Mouse (Mus musculus): ENCODE data around the gene 4930432M17Rik. TPM values are rescaled to one million over a fixed set of nuclear protein-coding genes. Genes with fewer than 3 reads are reported as not detected.

The 4930432M17Rik gene
- not detected in 2 replicates for polyA plus RNA-seq (2014; fragmentation: Nextera tagmentation; extraction: Ambion mirVana)

- no peaks in the 10 kb centered on the region for H3K27me3 ChIP-seq (ENCODE audit: control insufficient read depth, insufficient read depth, low read length)
- no peak for DNase-seq (ENCODE audit: low spot score, missing footprints)
- 72% methylated on average over 4 of the region's 4 CpGs for WGBS
- no peak within 1 kb of the TSS for H3K9ac ChIP-seq (ENCODE audit: low read length)
- no peak within 1 kb of the TSS for H3K27ac ChIP-seq (ENCODE audit: low read depth, low read length)
- H3K36me3 ChIP-seq (ENCODE audit: control insufficient read depth, insufficient read depth, low read length) = no peaks in the 10 kb centered on the region
- no peak for ATAC-seq (ENCODE audit: low FRiP score)
- H3K4me3 ChIP-seq (ENCODE audit: low read depth, low read length) = no peak within 1 kb of the TSS
- no peaks in the 10 kb centered on the region for H3K9me3 ChIP-seq (ENCODE audit: control insufficient read depth, low read length)
- H3K4me1 ChIP-seq (ENCODE audit: control insufficient read depth, insufficient read depth, low read length) = no peaks in the 10 kb centered on the region
- no peak within 1 kb of the TSS for H3K4me2 ChIP-seq
Measured at GRCm38 (mm10) chr3:121670462-121670861, at the start of gene 4930432M17Rik. Gene 4930432M17Rik, plus strand, starts transcription at chr3:121670762.

GRCm38 (mm10) chr3:121625662-121626061 lies 44.9 kb upstream of the 4930432M17Rik start:
- 80% methylated on average over 2 of the region's 2 CpGs for WGBS
- Histone ChIP-seq H3K9ac (ENCODE audit: low read length) (no peak overlapping the region), H3K36me3 (ENCODE audit: control insufficient read depth, insufficient read depth, low read length) (no peaks in the 10 kb centered on the region), H3K27ac (ENCODE audit: low read depth, low read length) (no peak overlapping the region), H3K4me1 (ENCODE audit: control insufficient read depth, insufficient read depth, low read length) (no peaks in the 10 kb centered on the region), H3K27me3 (ENCODE audit: control insufficient read depth, insufficient read depth, low read length) (no peaks in the 10 kb centered on the region), H3K4me2 (no peak overlapping the region), H3K9me3 (ENCODE audit: control insufficient read depth, low read length) (no peaks in the 10 kb centered on the region), H3K4me3 (ENCODE audit: low read depth, low read length) (no peak overlapping the region)
- DNase-seq (ENCODE audit: low spot score, missing footprints) = no peak
- no peak for ATAC-seq (ENCODE audit: low FRiP score)

- H3K36me3 ChIP-seq (ENCODE audit: control insufficient read depth, insufficient read depth, low read length) = no peaks in the 10 kb centered on the region
- no peaks in the 10 kb centered on the region for H3K4me1 ChIP-seq (ENCODE audit: control insufficient read depth, insufficient read depth, low read length)
- no peak overlapping the region for H3K4me2 ChIP-seq
- H3K9me3 ChIP-seq (ENCODE audit: control insufficient read depth, low read length) = no peaks in the 10 kb centered on the region
- WGBS = 86% methylated on average over 3 of the region's 3 CpGs
- H3K27me3 ChIP-seq (ENCODE audit: control insufficient read depth, insufficient read depth, low read length) = no peaks in the 10 kb centered on the region
- H3K4me3 ChIP-seq (ENCODE audit: low read depth, low read length) = no peak overlapping the region
- no peak overlapping the region for H3K9ac ChIP-seq (ENCODE audit: low read length)
- ATAC-seq (ENCODE audit: low FRiP score) (no peak), DNase-seq (ENCODE audit: low spot score, missing footprints) (no peak)
- no peak overlapping the region for H3K27ac ChIP-seq (ENCODE audit: low read depth, low read length)
Measured at GRCm38 (mm10) chr3:121626273-121626672, 44.3 kb upstream of the 4930432M17Rik start.

- Histone ChIP-seq H3K9me3 (ENCODE audit: control insufficient read depth, low read length) (no peaks in the 10 kb centered on the region), H3K27ac (ENCODE audit: low read depth, low read length) (no peak overlapping the region), H3K4me3 (ENCODE audit: low read depth, low read length) (no peak overlapping the region), H3K4me2 (no peak overlapping the region), H3K4me1 (ENCODE audit: control insufficient read depth, insufficient read depth, low read length) (no peaks in the 10 kb centered on the region), H3K27me3 (ENCODE audit: control insufficient read depth, insufficient read depth, low read length) (no peaks in the 10 kb centered on the region), H3K36me3 (ENCODE audit: control insufficient read depth, insufficient read depth, low read length) (no peaks in the 10 kb centered on the region), H3K9ac (ENCODE audit: low read length) (no peak overlapping the region)
- 64% methylated on average over 3 of the region's 3 CpGs for WGBS
- DNase-seq (ENCODE audit: low spot score, missing footprints) (no peak), ATAC-seq (ENCODE audit: low FRiP score) (no peak)
Measured at GRCm38 (mm10) chr3:121628245-121628644, 42.3 kb upstream of the 4930432M17Rik start.

GRCm38 (mm10) chr3:121630626-121631025 lies 39.9 kb upstream of the 4930432M17Rik start:
- no peak overlapping the region for H3K9ac ChIP-seq (ENCODE audit: low read length)
- ATAC-seq (ENCODE audit: low FRiP score) (no peak), DNase-seq (ENCODE audit: low spot score, missing footprints) (no peak)
- no peak overlapping the region for H3K27ac ChIP-seq (ENCODE audit: low read depth, low read length)
- H3K36me3 ChIP-seq (ENCODE audit: control insufficient read depth, insufficient read depth, low read length) = no peaks in the 10 kb centered on the region
- H3K4me2 ChIP-seq = no peak overlapping the region
- no peak overlapping the region for H3K4me3 ChIP-seq (ENCODE audit: low read depth, low read length)
- H3K27me3 ChIP-seq (ENCODE audit: control insufficient read depth, insufficient read depth, low read length) = no peaks in the 10 kb centered on the region
- WGBS = 80% methylated on average over 7 of the region's 7 CpGs
- no peaks in the 10 kb centered on the region for H3K4me1 ChIP-seq (ENCODE audit: control insufficient read depth, insufficient read depth, low read length)
- no peaks in the 10 kb centered on the region for H3K9me3 ChIP-seq (ENCODE audit: control insufficient read depth, low read length)

- Histone ChIP-seq H3K36me3 (ENCODE audit: control insufficient read depth, insufficient read depth, low read length) (no peaks in the 10 kb centered on the region), H3K9me3 (ENCODE audit: control insufficient read depth, low read length) (no peaks in the 10 kb centered on the region), H3K4me1 (ENCODE audit: control insufficient read depth, insufficient read depth, low read length) (no peaks in the 10 kb centered on the region), H3K4me3 (ENCODE audit: low read depth, low read length) (no peak overlapping the region), H3K27ac (ENCODE audit: low read depth, low read length) (no peak overlapping the region), H3K9ac (ENCODE audit: low read length) (no peak overlapping the region), H3K4me2 (no peak overlapping the region), H3K27me3 (ENCODE audit: control insufficient read depth, insufficient read depth, low read length) (no peaks in the 10 kb centered on the region)
- ATAC-seq (ENCODE audit: low FRiP score) = no peak
- WGBS = 87% methylated on average over 3 of the region's 3 CpGs
- DNase-seq (ENCODE audit: low spot score, missing footprints) = no peak
Measured at GRCm38 (mm10) chr3:121634963-121635362, 35.6 kb upstream of the 4930432M17Rik start.

GRCm38 (mm10) chr3:121635505-121635904 lies 35.1 kb upstream of the 4930432M17Rik start:
- H3K4me2 ChIP-seq = no peak overlapping the region
- H3K36me3 ChIP-seq (ENCODE audit: control insufficient read depth, insufficient read depth, low read length) = no peaks in the 10 kb centered on the region
- no peak overlapping the region for H3K9ac ChIP-seq (ENCODE audit: low read length)
- H3K27ac ChIP-seq (ENCODE audit: low read depth, low read length) = no peak overlapping the region
- H3K27me3 ChIP-seq (ENCODE audit: control insufficient read depth, insufficient read depth, low read length) = no peaks in the 10 kb centered on the region
- no peaks in the 10 kb centered on the region for H3K9me3 ChIP-seq (ENCODE audit: control insufficient read depth, low read length)
- ATAC-seq (ENCODE audit: low FRiP score) (no peak), DNase-seq (ENCODE audit: low spot score, missing footprints) (no peak)
- no peak overlapping the region for H3K4me3 ChIP-seq (ENCODE audit: low read depth, low read length)
- H3K4me1 ChIP-seq (ENCODE audit: control insufficient read depth, insufficient read depth, low read length) = no peaks in the 10 kb centered on the region
- WGBS = 77% methylated on average over 7 of the region's 7 CpGs

- WGBS = 84% methylated on average over 6 of the region's 6 CpGs
- ATAC-seq (ENCODE audit: low FRiP score) = no peak
- Histone ChIP-seq H3K27me3 (ENCODE audit: control insufficient read depth, insufficient read depth, low read length) (no peaks in the 10 kb centered on the region), H3K9me3 (ENCODE audit: control insufficient read depth, low read length) (no peaks in the 10 kb centered on the region), H3K4me3 (ENCODE audit: low read depth, low read length) (no peak overlapping the region), H3K9ac (ENCODE audit: low read length) (no peak overlapping the region), H3K4me2 (no peak overlapping the region), H3K27ac (ENCODE audit: low read depth, low read length) (no peak overlapping the region), H3K36me3 (ENCODE audit: control insufficient read depth, insufficient read depth, low read length) (no peaks in the 10 kb centered on the region), H3K4me1 (ENCODE audit: control insufficient read depth, insufficient read depth, low read length) (no peaks in the 10 kb centered on the region)
- DNase-seq (ENCODE audit: low spot score, missing footprints) = no peak
Measured at GRCm38 (mm10) chr3:121636315-121636714, 34.2 kb upstream of the 4930432M17Rik start.

GRCm38 (mm10) chr3:121636748-121637147 lies 33.8 kb upstream of the 4930432M17Rik start:
- no peaks in the 10 kb centered on the region for H3K4me1 ChIP-seq (ENCODE audit: control insufficient read depth, insufficient read depth, low read length)
- H3K9me3 ChIP-seq (ENCODE audit: control insufficient read depth, low read length) = no peaks in the 10 kb centered on the region
- no peaks in the 10 kb centered on the region for H3K27me3 ChIP-seq (ENCODE audit: control insufficient read depth, insufficient read depth, low read length)
- WGBS = 88% methylated on average over 7 of the region's 7 CpGs
- no peaks in the 10 kb centered on the region for H3K36me3 ChIP-seq (ENCODE audit: control insufficient read depth, insufficient read depth, low read length)
- H3K4me2 ChIP-seq = no peak overlapping the region
- no peak for ATAC-seq (ENCODE audit: low FRiP score)
- no peak overlapping the region for H3K4me3 ChIP-seq (ENCODE audit: low read depth, low read length)
- H3K9ac ChIP-seq (ENCODE audit: low read length) = no peak overlapping the region
- no peak for DNase-seq (ENCODE audit: low spot score, missing footprints)
- no peak overlapping the region for H3K27ac ChIP-seq (ENCODE audit: low read depth, low read length)

- no peak overlapping the region for H3K9ac ChIP-seq (ENCODE audit: low read length)
- H3K27ac ChIP-seq (ENCODE audit: low read depth, low read length) = no peak overlapping the region
- no peak overlapping the region for H3K4me2 ChIP-seq
- no peak overlapping the region for H3K4me3 ChIP-seq (ENCODE audit: low read depth, low read length)
- H3K27me3 ChIP-seq (ENCODE audit: control insufficient read depth, insufficient read depth, low read length) = no peaks in the 10 kb centered on the region
- H3K4me1 ChIP-seq (ENCODE audit: control insufficient read depth, insufficient read depth, low read length) = no peaks in the 10 kb centered on the region
- whole genome bisulfite sequencing = 85% methylated on average over 5 of the region's 5 CpGs
- H3K9me3 ChIP-seq (ENCODE audit: control insufficient read depth, low read length) = no peaks in the 10 kb centered on the region
- DNase-seq (ENCODE audit: low spot score, missing footprints) (no peak), ATAC-seq (ENCODE audit: low FRiP score) (no peak)
- H3K36me3 ChIP-seq (ENCODE audit: control insufficient read depth, insufficient read depth, low read length) = no peaks in the 10 kb centered on the region
Measured at GRCm38 (mm10) chr3:121637792-121638191, 32.8 kb upstream of the 4930432M17Rik start.
